Mouse (Mus musculus) heart, postnatal 0 days (tissue): ENCODE results near the gene Arl15. TPM values are rescaled to one million over a fixed set of nuclear protein-coding genes. Genes with fewer than 3 reads are reported as not detected.

Experiments used
- ATAC-seq: fragments of 200-750 bp; cut with Nextera tagmentation; 2 replicates; pipeline ENCODE4 v1.8.0; 2017; ENCODE audit warnings: low read depth, moderate number of reproducible peaks, moderate library complexity; ENCODE audit not compliant: insufficient read depth
- DNase-seq: peaks from one replicate; pipeline ENCODE4 v3.0.0-alpha.2; 2016; ENCODE audit warnings: low spot score
- H3K27ac ChIP-seq: fragments of 300-500 bp; sonication (generic); 2 replicates; pipeline ENCODE4 v1.5.1; 2014; ENCODE audit warnings: low read depth, mild to moderate bottlenecking
- H3K27me3 ChIP-seq: fragments of 300-500 bp; sonication (generic); 2 replicates; pipeline ENCODE4 v1.6.1; 2014; ENCODE audit warnings: low read length, mixed read lengths; ENCODE audit not compliant: control insufficient read depth, insufficient read depth
- H3K36me3 ChIP-seq: fragments of 300-500 bp; sonication (generic); replicated peaks from 2 replicates; pipeline ENCODE4 v1.6.1; 2014; ENCODE audit warnings: low read length, mixed read lengths; ENCODE audit not compliant: control insufficient read depth, insufficient read depth
- H3K4me1 ChIP-seq: fragments of 300-500 bp; sonication (generic); 2 replicates; pipeline ENCODE4 v1.6.1; 2014; ENCODE audit warnings: antibody characterized with exemption; ENCODE audit not compliant: control insufficient read depth, insufficient read depth
- H3K4me2 ChIP-seq: fragments of 300-500 bp; sonication (generic); 2 replicates; pipeline ENCODE4 v1.6.1; 2014; ENCODE audit warnings: low read depth, mild to moderate bottlenecking, low read length, moderate library complexity
- H3K4me3 ChIP-seq: fragments of 300-500 bp; sonication (generic); 2 replicates; pipeline ENCODE4 v1.5.1; 2014; ENCODE audit warnings: low read depth, low read length
- H3K9ac ChIP-seq: fragments of 300-500 bp; sonication (generic); replicated peaks from 2 replicates; pipeline ENCODE4 v1.6.1; 2014; ENCODE audit warnings: low read depth, low read length, mixed read lengths
- H3K9me3 ChIP-seq: fragments of 300-500 bp; sonication (generic); replicated peaks from 2 replicates; pipeline ENCODE4 v1.6.1; 2016; ENCODE audit warnings: low read length; ENCODE audit not compliant: control insufficient read depth
- CTCF ChIP-seq: IDR thresholded peaks from 2 replicates; pipeline ENCODE4 v1.5.1; 2016; ENCODE audit warnings: antibody characterized with exemption, control low read depth, low read depth
- EP300 ChIP-seq: IDR thresholded peaks from 2 replicates; pipeline ENCODE4 v1.6.1; 2016; ENCODE audit warnings: antibody characterized with exemption, low read depth
- WGBS: fragments of 180-500 bp; shearing (Covaris S2); extraction: QIAGEN DNeasy Blood & Tissue Kit; methylation state at CpG from one replicate; pipeline ENCODE4 v1.1.7; 2014; 5-methylcytosine and 5-hydroxymethylcytosine counted together
- polyA plus RNA-seq: library from polyadenylated mRNA; unstranded; fragments of >200 nt; fragmentation: Nextera tagmentation; extraction: Ambion mirVana; gene quantifications from 2 replicates; pipeline ENCODE4 v1.2.1, GENCODE M21; 2015
- total RNA-seq: library from RNA; depleted of rRNA; stranded (reverse); fragments of >200 nt; gene quantifications from 2 replicates; pipeline ENCODE4 v1.2.3, GENCODE M21; 2014; ENCODE audit warnings: low replicate concordance

Gene Arl15
- total and polyA plus RNA-seq, 2 experiments from 2014 or later: 3.9 to 16.5 TPM

DNA sequence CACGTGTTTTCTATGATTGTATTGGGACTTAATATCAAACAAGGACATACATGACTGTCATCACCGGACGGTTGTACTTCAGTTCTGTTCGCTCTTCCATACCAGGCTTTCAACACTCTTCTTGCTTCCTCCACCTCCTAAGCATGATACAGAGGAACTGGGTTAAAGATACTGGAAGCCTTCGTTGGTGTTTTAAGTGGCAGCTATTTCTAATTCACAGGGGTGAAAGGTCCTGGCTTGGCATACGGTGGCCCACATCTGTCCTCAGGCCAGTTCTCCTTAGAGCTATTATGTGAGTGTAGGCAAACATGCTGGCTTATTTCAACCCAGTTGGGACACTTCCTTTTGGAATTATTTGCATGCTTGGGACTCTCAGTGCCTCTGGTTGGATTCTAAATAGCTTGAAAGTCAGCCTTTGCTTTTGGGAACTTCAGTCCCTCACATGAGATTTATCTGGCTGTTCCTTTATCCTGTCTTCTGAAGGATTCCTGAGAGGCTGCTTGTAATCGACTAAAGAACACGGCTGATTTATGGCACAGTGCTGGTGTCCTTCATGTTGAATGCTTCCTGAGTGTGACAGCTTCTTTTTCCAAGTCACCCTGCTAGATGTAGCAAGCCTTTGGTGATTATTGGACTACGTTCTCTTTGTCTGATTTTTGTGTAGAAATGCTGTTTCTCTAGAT is 17.7 kb downstream of the Arl15 start:
- peak; percentile 16 for DNase-seq
- no peak for TF ChIP-seq CTCF
- TF ChIP-seq EP300: no peak

DNA sequence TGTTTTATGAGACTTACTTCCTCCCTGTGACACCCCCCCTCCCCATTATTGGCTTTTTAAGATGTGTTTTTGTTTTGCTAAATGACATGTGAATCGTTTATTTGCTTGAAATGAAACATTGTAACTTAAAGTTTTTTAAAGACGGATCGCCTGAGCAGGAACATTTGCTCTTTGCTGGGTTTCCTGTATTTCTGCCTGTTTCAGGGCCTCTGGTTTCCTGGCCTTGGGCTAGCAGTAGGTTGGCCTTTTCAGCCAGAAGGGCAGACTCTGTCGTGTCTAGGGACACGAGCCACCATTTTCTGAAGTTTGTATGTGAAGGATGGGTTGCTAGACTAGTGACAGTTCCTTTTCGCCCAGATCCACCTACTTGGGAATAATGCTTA is 18.3 kb downstream of the Arl15 start:
- no peak for DNase-seq
- Histone ChIP-seq H3K9ac (no peak overlapping the region; the same call in 1 of the 2 replicates), H3K27me3 (no peaks in the 10 kb centered on the region), H3K9me3 (no peaks in the 10 kb centered on the region), H3K4me2 (no peak overlapping the region; the same call in 1 of the 2 replicates), H3K36me3 (no peaks in the 10 kb centered on the region), H3K4me1 (peaks cover 12% of the 10 kb centered on the region; the same call in 1 of the 2 replicates), H3K4me3 (no peak overlapping the region), H3K27ac (peak overlapping the region; percentile 56)
- WGBS: 66% methylated on average over 6 of the region's 6 CpGs
- no peak for TF ChIP-seq EP300
- ATAC-seq: no peak

More for the DNA sequence above, 17.7 kb downstream of the Arl15 start:
- H3K4me2 ChIP-seq: no peak overlapping the region; the same call in 1 of the 2 replicates
- WGBS: 21% methylated on average over 9 of the region's 9 CpGs
- no peak overlapping the region for H3K4me3 ChIP-seq
- H3K27me3 ChIP-seq: no peaks in the 10 kb centered on the region
- H3K4me1 ChIP-seq: peaks cover 12% of the 10 kb centered on the region; the same call in 1 of the 2 replicates
- H3K36me3 ChIP-seq: no peaks in the 10 kb centered on the region
- no peak overlapping the region; the same call in 1 of the 2 replicates for H3K9ac ChIP-seq
- peak; percentile 72 for ATAC-seq
- H3K27ac ChIP-seq: peak overlapping the region; percentile 56
- no peaks in the 10 kb centered on the region for H3K9me3 ChIP-seq

DNA sequence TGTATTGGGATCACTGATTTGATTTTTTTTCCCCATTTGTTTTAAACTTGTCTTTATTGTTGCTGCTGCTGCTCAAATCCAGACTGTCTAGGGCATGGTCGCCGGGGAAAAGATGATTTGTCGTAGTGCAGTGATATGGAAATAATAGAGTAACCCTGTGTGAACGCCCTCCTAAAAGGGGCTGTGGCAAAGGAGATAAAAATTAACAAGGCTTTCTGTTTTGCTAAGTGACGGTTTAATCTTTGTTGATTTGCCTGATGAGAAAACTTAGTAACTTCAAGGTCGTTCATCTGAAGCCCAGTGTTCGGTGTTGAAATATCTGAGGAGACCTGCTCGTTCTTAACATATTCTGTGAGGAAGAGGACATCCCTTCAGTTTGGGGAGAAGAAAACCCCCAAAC is 19.8 kb downstream of the Arl15 start:
- Histone ChIP-seq H3K9me3 (no peaks in the 10 kb centered on the region), H3K36me3 (no peaks in the 10 kb centered on the region), H3K9ac (no peak overlapping the region), H3K27ac (no peak overlapping the region), H3K4me2 (no peak overlapping the region), H3K4me1 (peaks cover 12% of the 10 kb centered on the region; the same call in 1 of the 2 replicates), H3K4me3 (no peak overlapping the region), H3K27me3 (no peaks in the 10 kb centered on the region)
- no peak for TF ChIP-seq CTCF
- TF ChIP-seq EP300: no peak
- DNase-seq (no peak), ATAC-seq (no peak)
- 57% methylated on average over 8 of the region's 8 CpGs for WGBS

DNA sequence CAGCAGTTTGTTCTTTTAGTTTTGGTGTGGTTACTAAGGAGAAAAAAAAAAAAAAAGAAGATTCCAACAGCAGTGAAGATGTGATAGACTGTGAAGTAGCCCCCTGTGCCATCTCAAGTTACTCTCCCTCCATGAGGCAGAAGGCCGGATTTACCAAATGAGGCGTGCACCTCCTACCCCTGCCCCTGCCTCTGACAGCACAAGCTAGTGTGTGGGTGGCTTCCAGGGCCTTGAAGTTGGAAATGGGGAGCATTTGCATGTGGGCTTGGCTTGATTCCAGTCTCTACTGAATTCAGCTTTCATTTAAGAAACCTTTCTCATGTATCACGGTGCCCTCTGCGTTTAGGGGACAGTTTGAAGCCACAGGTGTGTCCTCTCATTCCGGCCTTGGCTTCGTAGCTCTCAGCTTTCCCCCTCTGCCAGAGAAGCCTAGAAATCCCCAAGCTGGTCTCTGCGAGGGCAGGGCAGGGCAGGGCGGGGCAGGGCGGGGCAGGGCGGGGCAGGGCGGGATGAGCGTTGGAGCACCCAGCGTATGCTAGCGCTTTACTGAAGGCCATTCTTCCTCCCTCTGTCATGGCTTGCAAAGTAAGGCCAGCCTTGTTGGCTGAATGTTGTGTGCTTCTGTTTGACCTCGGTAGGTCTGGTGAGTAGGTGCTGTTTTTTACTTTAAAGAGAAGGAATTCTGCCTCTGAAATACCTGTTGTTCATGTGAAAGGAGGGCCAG is 21.6 kb downstream of the Arl15 start:
- no peak overlapping the region for H3K4me3 ChIP-seq
- no peak for TF ChIP-seq CTCF
- no peak for TF ChIP-seq EP300
- no peaks in the 10 kb centered on the region for H3K36me3 ChIP-seq
- no peak for DNase-seq
- H3K4me2 ChIP-seq: no peak overlapping the region
- no peak overlapping the region for H3K9ac ChIP-seq
- H3K27ac ChIP-seq: no peak overlapping the region
- H3K27me3 ChIP-seq: no peaks in the 10 kb centered on the region
- peaks cover 12% of the 10 kb centered on the region; the same call in 1 of the 2 replicates for H3K4me1 ChIP-seq
- WGBS: 72% methylated on average over 15 of the region's 15 CpGs
- no peak for ATAC-seq
- no peaks in the 10 kb centered on the region for H3K9me3 ChIP-seq

DNA sequence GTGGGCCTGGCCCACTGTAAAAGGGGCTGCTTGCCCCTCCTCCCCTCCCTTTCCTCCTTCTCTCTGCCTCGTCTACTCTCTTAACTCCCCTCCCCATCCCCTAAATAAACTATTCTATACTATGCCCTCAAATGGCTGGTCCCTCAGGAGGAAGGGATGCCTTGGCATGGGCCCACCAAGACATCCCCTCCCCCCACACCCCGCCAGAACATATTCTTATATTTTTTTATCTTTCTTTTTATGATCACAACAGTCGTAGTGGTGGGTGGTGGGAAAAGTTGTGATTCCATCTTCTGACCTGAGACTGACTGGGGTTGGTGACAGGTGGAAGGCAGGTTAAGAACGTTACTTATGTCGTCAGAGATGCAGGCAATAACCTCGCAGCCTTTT is 22.1 kb downstream of the Arl15 start:
- Histone ChIP-seq H3K9ac (no peak overlapping the region), H3K27ac (no peak overlapping the region), H3K4me1 (peaks cover 12% of the 10 kb centered on the region; the same call in 1 of the 2 replicates), H3K4me3 (no peak overlapping the region), H3K27me3 (no peaks in the 10 kb centered on the region), H3K9me3 (no peaks in the 10 kb centered on the region), H3K4me2 (no peak overlapping the region), H3K36me3 (no peaks in the 10 kb centered on the region)
- 83% methylated on average over 6 of the region's 6 CpGs for WGBS
- TF ChIP-seq EP300: no peak
- no peak for TF ChIP-seq CTCF
- no peak for DNase-seq
- no peak for ATAC-seq
